Mouse (Mus musculus) midbrain, embryonic 11.5 days (tissue): Measurements from ENCODE around the gene Vmn1r9. TPM values are rescaled to one million over a fixed set of nuclear protein-coding genes. Genes with fewer than 3 reads are reported as not detected.
"Not testable (repeated sequence)": the region's sequence is repeated elsewhere in the genome, so short reads cannot be mapped to it uniquely, and the experiment has no call there.

Experiments
- ATAC-seq: fragments of 200-750 bp; cut with Nextera tagmentation; 2 replicates; pipeline ENCODE4 v1.8.0; 2017; ENCODE audit warnings: moderate TSS enrichment, moderate library complexity; ENCODE audit not compliant: low FRiP score
- DNase-seq: peaks from one replicate; pipeline ENCODE4 v3.0.0; 2015; ENCODE audit warnings: low spot score; ENCODE audit errors: missing footprints
- H3K27ac ChIP-seq: fragments of 300-500 bp; sonication (generic); 2 replicates; pipeline ENCODE4 v1.5.1; 2014; ENCODE audit warnings: low read depth, low read length
- H3K27me3 ChIP-seq: fragments of 300-500 bp; sonication (generic); 2 replicates; pipeline ENCODE4 v1.6.1; 2014; ENCODE audit warnings: mild to moderate bottlenecking, low read length, moderate library complexity, mixed read lengths; ENCODE audit not compliant: control insufficient read depth, insufficient read depth
- H3K36me3 ChIP-seq: fragments of 300-500 bp; sonication (generic); 2 replicates; pipeline ENCODE4 v1.6.1; 2014; ENCODE audit warnings: mild to moderate bottlenecking, low read length, moderate library complexity, mixed read lengths; ENCODE audit not compliant: control insufficient read depth, insufficient read depth
- H3K4me1 ChIP-seq: fragments of 300-500 bp; sonication (generic); 2 replicates; pipeline ENCODE4 v1.6.1; 2014; ENCODE audit warnings: low read length; ENCODE audit not compliant: control insufficient read depth, insufficient read depth
- H3K4me2 ChIP-seq: fragments of 300-500 bp; sonication (generic); 2 replicates; pipeline ENCODE4 v1.6.1; 2014; ENCODE audit warnings: mild to moderate bottlenecking, moderate library complexity
- H3K4me3 ChIP-seq: fragments of 300-500 bp; sonication (generic); 2 replicates; pipeline ENCODE4 v1.5.1; 2014; ENCODE audit warnings: low read depth, low read length
- H3K9ac ChIP-seq: fragments of 300-500 bp; sonication (generic); 2 replicates; pipeline ENCODE4 v1.6.1; 2014; ENCODE audit warnings: low read length
- H3K9me3 ChIP-seq: fragments of 300-500 bp; sonication (generic); 2 replicates; pipeline ENCODE4 v1.6.1; 2016; ENCODE audit warnings: low read length; ENCODE audit not compliant: control insufficient read depth
- WGBS: fragments of 180-500 bp; shearing (Covaris S2); extraction: QIAGEN DNeasy Blood & Tissue Kit; methylation state at CpG from one replicate; pipeline ENCODE4 v1.1.7; 2014; 5-methylcytosine and 5-hydroxymethylcytosine counted together
- polyA plus RNA-seq: library from polyadenylated mRNA; unstranded; fragments of >200 nt; fragmentation: Nextera tagmentation; extraction: Ambion mirVana; gene quantifications from 2 replicates; pipeline ENCODE4 v1.2.1, GENCODE M21; 2014

Gene Vmn1r9
- not detected in 2 replicates for polyA plus RNA-seq

DNA sequence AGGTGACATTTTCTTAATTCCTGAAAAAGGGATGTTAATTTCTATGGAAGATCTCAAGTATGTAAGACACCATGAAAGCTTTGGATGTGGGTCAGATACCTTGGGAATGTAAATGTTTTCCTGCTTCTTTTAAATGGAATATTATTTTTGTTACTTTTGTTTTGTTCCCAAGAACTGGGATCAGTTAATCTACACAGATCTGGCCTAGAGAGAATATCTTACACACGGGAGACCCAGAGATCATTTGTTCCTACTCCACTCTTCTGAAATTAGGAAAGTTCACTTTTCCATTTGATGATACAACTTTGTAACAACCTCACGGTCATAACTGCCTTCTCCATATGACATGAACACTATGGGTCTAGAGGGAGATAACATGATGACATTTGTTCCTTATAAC lies at the start of gene Vmn1r9:
TSS of gene Vmn1r9 (plus strand) at position 301 of the 400 bp plus-strand sequence.
- H3K4me2 ChIP-seq: no peak within 1 kb of the TSS
- DNase-seq: no peak
- ATAC-seq: no peak
- H3K27ac ChIP-seq: no peak within 1 kb of the TSS
- no peaks in the 10 kb centered on the region for H3K27me3 ChIP-seq
- no peak within 1 kb of the TSS for H3K4me3 ChIP-seq
- H3K36me3 ChIP-seq: no peaks in the 10 kb centered on the region
- H3K4me1 ChIP-seq: no peaks in the 10 kb centered on the region
- no peaks in the 10 kb centered on the region for H3K9me3 ChIP-seq
- H3K9ac ChIP-seq: no peak within 1 kb of the TSS
- WGBS: 75% methylated on average over 2 of the region's 2 CpGs

- WGBS: 90% methylated on average over 2 of the region's 2 CpGs
- not testable (repeated sequence) for ATAC-seq, H3K36me3 ChIP-seq, H3K9me3 ChIP-seq, H3K27ac ChIP-seq, H3K4me2 ChIP-seq, H3K4me3 ChIP-seq, H3K9ac ChIP-seq, H3K4me1 ChIP-seq, DNase-seq, H3K27me3 ChIP-seq
Observed at GRCm38 (mm10) chr6:57025224-57025623, 41.4 kb upstream of the Vmn1r9 start, which contains the start of gene Vmn1r7. Vmn1r7 (minus strand) TSS chr6:57025324.

- no peak within 1 kb of the TSS for H3K27ac ChIP-seq
- no peaks in the 10 kb centered on the region for H3K9me3 ChIP-seq
- H3K4me3 ChIP-seq: no peak within 1 kb of the TSS
- ATAC-seq (no peak), DNase-seq (no peak)
- H3K36me3 ChIP-seq: no peaks in the 10 kb centered on the region
- no peaks in the 10 kb centered on the region for H3K27me3 ChIP-seq
- H3K4me1 ChIP-seq: no peaks in the 10 kb centered on the region
- no peak within 1 kb of the TSS for H3K4me2 ChIP-seq
- no peak within 1 kb of the TSS for H3K9ac ChIP-seq
Observed at GRCm38 (mm10) chr6:57031984-57032383, 34.6 kb upstream of the Vmn1r9 start, which contains the start of gene Vmn1r8. Vmn1r8 (plus strand) TSS chr6:57032284.

DNA sequence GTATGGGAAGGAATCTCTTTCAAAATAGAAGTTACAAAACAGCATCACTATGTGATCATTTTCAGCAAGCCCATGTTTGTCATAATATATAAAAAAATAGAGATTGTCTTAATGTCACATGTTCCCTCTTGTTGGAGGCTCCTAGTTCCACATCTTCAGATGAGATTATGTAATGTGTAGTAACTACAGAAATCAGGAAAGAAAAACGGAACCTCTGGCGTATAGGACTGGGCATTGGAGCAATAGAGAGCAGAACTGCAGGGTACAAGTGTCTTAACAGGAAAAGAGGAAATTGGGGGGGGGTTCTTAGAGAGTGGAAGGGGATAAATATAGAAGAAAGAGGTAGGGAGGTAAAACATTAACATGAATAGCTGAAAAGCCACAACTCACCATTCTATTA lies 31.9 kb upstream of the Vmn1r9 start:
- Histone ChIP-seq H3K9ac (no peak overlapping the region), H3K4me1 (no peaks in the 10 kb centered on the region), H3K36me3 (no peaks in the 10 kb centered on the region), H3K4me3 (no peak overlapping the region), H3K27ac (no peak overlapping the region), H3K9me3 (no peaks in the 10 kb centered on the region), H3K27me3 (no peaks in the 10 kb centered on the region), H3K4me2 (no peak overlapping the region)
- ATAC-seq (no peak), DNase-seq (no peak)
- 88% methylated on average over 2 of the region's 2 CpGs for WGBS

- no peaks in the 10 kb centered on the region for H3K9me3 ChIP-seq
- H3K27ac ChIP-seq: no peak overlapping the region
- H3K4me1 ChIP-seq: no peaks in the 10 kb centered on the region
- no peak for DNase-seq
- no peak overlapping the region for H3K4me2 ChIP-seq
- no peak overlapping the region for H3K4me3 ChIP-seq
- no peak overlapping the region for H3K9ac ChIP-seq
- H3K36me3 ChIP-seq: no peaks in the 10 kb centered on the region
- no peak for ATAC-seq
- H3K27me3 ChIP-seq: no peaks in the 10 kb centered on the region
Observed at GRCm38 (mm10) chr6:57063730-57064129, 2.9 kb upstream of the Vmn1r9 start.

- no peak for DNase-seq
- no peak overlapping the region for H3K4me2 ChIP-seq
- H3K4me1 ChIP-seq: no peaks in the 10 kb centered on the region
- H3K27me3 ChIP-seq: no peaks in the 10 kb centered on the region
- no peak overlapping the region for H3K4me3 ChIP-seq
- WGBS: 55% methylated on average over 1 of the region's 1 CpGs
- no peak for ATAC-seq
- no peak overlapping the region for H3K9ac ChIP-seq
- H3K9me3 ChIP-seq: no peaks in the 10 kb centered on the region
- H3K36me3 ChIP-seq: no peaks in the 10 kb centered on the region
- H3K27ac ChIP-seq: no peak overlapping the region
Observed at GRCm38 (mm10) chr6:57106358-57106757, 39.8 kb downstream of the Vmn1r9 start.

GRCm38 (mm10) chr6:57109154-57109553 lies 42.6 kb downstream of the Vmn1r9 start, which contains the start of gene Vmn1r10:
Vmn1r10 (plus strand) TSS chr6:57109454.
- H3K4me3 ChIP-seq: no peak within 1 kb of the TSS
- 80% methylated on average over 3 of the region's 3 CpGs for WGBS
- no peak within 1 kb of the TSS for H3K4me2 ChIP-seq
- no peak within 1 kb of the TSS for H3K27ac ChIP-seq
- H3K9ac ChIP-seq: no peak within 1 kb of the TSS
- no peak for ATAC-seq
- no peak for DNase-seq
- no peaks in the 10 kb centered on the region for H3K36me3 ChIP-seq
- no peaks in the 10 kb centered on the region for H3K27me3 ChIP-seq
- no peaks in the 10 kb centered on the region for H3K9me3 ChIP-seq
- H3K4me1 ChIP-seq: no peaks in the 10 kb centered on the region

Other genes starting within 250 kb of the Vmn1r9 start
- gene Fkbp9, start 234.7 kb upstream of the Vmn1r9 start, polyA plus RNA-seq: 55.3 and 57.4 TPM in 2 replicates
- gene Nt5c3, start 142.9 kb upstream of the Vmn1r9 start, polyA plus RNA-seq: 91.1 and 103 TPM in 2 replicates
- 0.51 and 0.61 TPM in 2 replicates for gene Vmn1r4, start 142.8 kb upstream of the Vmn1r9 start, polyA plus RNA-seq
- not detected in 2 replicates for gene Vmn1r5, start 96.5 kb upstream of the Vmn1r9 start, polyA plus RNA-seq
- gene Vmn1r6, start 69.5 kb upstream of the Vmn1r9 start, polyA plus RNA-seq: not detected in 2 replicates
- not detected in 2 replicates for gene Vmn1r7, start 41.5 kb upstream of the Vmn1r9 start, polyA plus RNA-seq
- not detected in 2 replicates for gene Vmn1r8, start 34.5 kb upstream of the Vmn1r9 start, polyA plus RNA-seq
- gene Vmn1r10, start 42.7 kb downstream of the Vmn1r9 start, polyA plus RNA-seq: not detected in 2 replicates
- gene Vmn1r11, start 66.7 kb downstream of the Vmn1r9 start, polyA plus RNA-seq: not detected in 2 replicates
- not detected in 2 replicates for gene Vmn1r12, start 90.1 kb downstream of the Vmn1r9 start, polyA plus RNA-seq
- not detected in 2 replicates for gene Vmn1r13, start 136.5 kb downstream of the Vmn1r9 start, polyA plus RNA-seq
- not detected in 2 replicates for gene Vmn1r14, start 164.9 kb downstream of the Vmn1r9 start, polyA plus RNA-seq
- gene Vmn1r15, start 191.2 kb downstream of the Vmn1r9 start, polyA plus RNA-seq: not detected in 2 replicates